Mouse (Mus musculus) lung, adult 2 months (tissue): ENCODE results near the gene Fbxo39.
"Not testable (repeated sequence)": the region's sequence is repeated elsewhere in the genome, so short reads cannot be mapped to it uniquely, and the experiment has no call there.

Source experiments
- CTCF ChIP-seq: fragments of 200-500 bp; IDR thresholded peaks from 2 replicates; pipeline ENCODE4 v1.5.1; 2011; ENCODE audit warnings: mild to moderate bottlenecking, low read length, control low read depth; ENCODE audit not compliant: insufficient read depth
- POLR2A ChIP-seq: fragments of 200-500 bp; IDR thresholded peaks from 2 replicates; pipeline ENCODE4 v1.6.1; 2011; ENCODE audit warnings: low read depth, mild to moderate bottlenecking, control low read depth, low read length, borderline replicate concordance; ENCODE audit errors: extremely low read depth

DNA sequence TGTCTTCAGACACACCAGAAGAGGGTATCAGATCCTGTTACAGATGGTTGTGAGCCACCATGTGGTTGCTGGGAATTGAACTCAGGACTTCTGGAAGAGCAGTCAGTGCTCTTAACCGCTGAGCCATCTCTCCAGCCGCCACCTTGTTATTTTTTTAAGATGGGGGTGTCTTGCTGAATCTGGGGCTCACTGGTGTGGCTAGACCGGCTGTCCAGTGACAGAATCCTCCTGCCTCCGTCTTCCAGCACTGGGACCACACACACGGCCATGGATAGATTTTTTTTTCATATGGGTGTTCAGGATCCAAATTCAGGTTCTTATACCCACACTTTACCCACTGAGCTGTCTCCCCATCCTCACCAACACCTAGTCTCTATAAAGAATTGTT, 29.0 kb downstream of the Fbxo39 start:
- not testable (repeated sequence) for TF ChIP-seq CTCF, POLR2A
